Mouse (Mus musculus) CD4-positive helper T cell, adult 2 months (primary cell): ENCODE data around the gene Kdm2b.
A peak's percentile ranks its signal among the peaks of the same experiment; 100 is the strongest.

Experiments used
- DNase-seq: peaks from one replicate; pipeline ENCODE4 v3.0.0-alpha.2; 2012; ENCODE audit warnings: low read depth, missing footprints, low spot score

Gene Kdm2b

GRCm38 (mm10) chr5:123011705-123012104, 22.1 kb upstream of the Kdm2b start:
- DNase-seq, result no peak

- peak; percentile 41 for DNase-seq
Measured at GRCm38 (mm10) chr5:123010806-123011205, 21.2 kb upstream of the Kdm2b start.

- no peak for DNase-seq
Measured at GRCm38 (mm10) chr5:123009873-123010272, 20.2 kb upstream of the Kdm2b start.

GRCm38 (mm10) chr5:123008877-123009493, 19.4 kb upstream of the Kdm2b start:
- DNase-seq, result no peak

- DNase-seq, result no peak
Measured at GRCm38 (mm10) chr5:123005716-123006592, 16.3 kb upstream of the Kdm2b start.

- DNase-seq, result no peak
Measured at GRCm38 (mm10) chr5:123000901-123001300, 11.3 kb upstream of the Kdm2b start.

GRCm38 (mm10) chr5:122997205-122998204, 7.9 kb upstream of the Kdm2b start:
- no peak for DNase-seq

GRCm38 (mm10) chr5:122994910-122995309, 5.3 kb upstream of the Kdm2b start:
- DNase-seq, result peak; percentile 67

- peak; percentile 97 for DNase-seq
Measured at GRCm38 (mm10) chr5:122994303-122994846, 4.8 kb upstream of the Kdm2b start.

GRCm38 (mm10) chr5:122993811-122994210, 4.2 kb upstream of the Kdm2b start:
- no peak for DNase-seq

GRCm38 (mm10) chr5:122991350-122992004, 1.9 kb upstream of the Kdm2b start:
- DNase-seq, result no peak

- peak; percentile 97 for DNase-seq
Measured at GRCm38 (mm10) chr5:122990411-122991160, 963 bp upstream of the Kdm2b start.

- peak; percentile 95 for DNase-seq
Measured at GRCm38 (mm10) chr5:122989001-122989525, 560 bp downstream of the Kdm2b start.

- DNase-seq, result peak; percentile 66
Measured at GRCm38 (mm10) chr5:122988021-122988751, 1.4 kb downstream of the Kdm2b start.

- DNase-seq, result peak; percentile 75
Measured at GRCm38 (mm10) chr5:122987211-122988020, 2.2 kb downstream of the Kdm2b start.

GRCm38 (mm10) chr5:122986091-122986493, 3.5 kb downstream of the Kdm2b start:
- peak; percentile 68 for DNase-seq

- no peak for DNase-seq
Measured at GRCm38 (mm10) chr5:122985276-122985675, 4.3 kb downstream of the Kdm2b start.

- peak; percentile 63 for DNase-seq
Measured at GRCm38 (mm10) chr5:122984483-122984882, 5.1 kb downstream of the Kdm2b start.
